ENCODE assay signal across 14 mouse cellular contexts in the genomic region with DNA sequence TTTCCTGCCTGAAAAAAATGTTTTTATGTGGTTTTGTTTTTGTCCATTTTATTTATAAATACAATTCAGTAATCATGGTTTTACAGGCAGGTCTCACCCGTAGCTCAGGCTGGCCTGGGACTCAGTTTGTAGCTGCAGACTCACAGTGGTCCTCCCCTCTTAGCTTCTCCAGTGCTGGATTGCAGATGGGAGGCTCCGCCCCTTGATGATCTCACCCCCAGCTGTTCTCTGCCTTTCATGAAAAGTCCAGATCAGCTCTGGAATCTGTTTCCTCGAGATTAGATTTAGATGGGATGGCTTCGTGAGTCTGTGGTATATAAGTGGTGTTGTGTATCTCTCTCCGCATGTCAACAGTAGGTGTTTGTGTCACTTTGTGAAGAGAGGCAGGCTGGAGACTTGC. TPM values are rescaled to one million over a fixed set of nuclear protein-coding genes. Genes with fewer than 3 reads are reported as not detected.
DNase-seq lines count a peak whose midpoint lies in the region; ATAC-seq and TF ChIP-seq lines count a peak whose summit lies in the region.
"Had no signal": no experiment of that assay in that cellular context is flagged by ENCODE, and none has a peak within 500 bp of the region (broad histone marks: within the 10 kb centered on the region; RNA-seq: fewer than 3 reads in every experiment).

No protein-coding gene starts in this region.

- no peaks in the 10 kb centered on the region for H3K4me1 ChIP-seq in intestine, embryonic 15.5 days (replicated peaks)
- H3K4me1 ChIP-seq in intestine, postnatal 0 days (replicated peaks; ENCODE audit: control insufficient read depth, insufficient read depth, low read length): no peaks in the 10 kb centered on the region
- peaks cover 5% of the 10 kb centered on the region; the same call in 1 of the 2 replicates for H3K4me1 ChIP-seq in embryonic facial prominence, embryonic 10.5 days

- H3K36me3 ChIP-seq in intestine, embryonic 15.5 days: no peaks in the 10 kb centered on the region
- peaks cover 26% of the 10 kb centered on the region for H3K36me3 ChIP-seq in intestine, postnatal 0 days (ENCODE audit: control insufficient read depth, insufficient read depth)
- no peaks in the 10 kb centered on the region for H3K36me3 ChIP-seq in embryonic facial prominence, embryonic 10.5 days (replicated peaks)
- H3K36me3 ChIP-seq: forebrain, embryonic 10.5 days; hindbrain, embryonic 12.5 days; midbrain, embryonic 13.5 days had no signal

- H3K4me2 ChIP-seq in intestine, embryonic 15.5 days (replicated peaks): no peak overlapping the region
- H3K4me2 ChIP-seq in intestine, postnatal 0 days (replicated peaks; ENCODE audit: low read depth): no peak overlapping the region
- H3K4me2 ChIP-seq: heart, embryonic 13.5 days; hindbrain, embryonic 12.5 days; midbrain, embryonic 13.5 days had no signal

- H3K9me3 ChIP-seq in intestine, embryonic 15.5 days: no peaks in the 10 kb centered on the region
- no peaks in the 10 kb centered on the region for H3K9me3 ChIP-seq in intestine, postnatal 0 days (ENCODE audit: control insufficient read depth)
- H3K9me3 ChIP-seq in embryonic facial prominence, embryonic 10.5 days: no peaks in the 10 kb centered on the region
- H3K9me3 ChIP-seq: forebrain, embryonic 10.5 days; heart, embryonic 13.5 days; hindbrain, embryonic 12.5 days; midbrain, embryonic 13.5 days had no signal

- no peak overlapping the region for H3K27ac ChIP-seq in intestine, embryonic 15.5 days
- H3K27ac ChIP-seq in intestine, postnatal 0 days (ENCODE audit: low read depth, low read length): no peak overlapping the region
- H3K27ac ChIP-seq in embryonic facial prominence, embryonic 10.5 days (replicated peaks): no peak overlapping the region
- H3K27ac ChIP-seq: forebrain, embryonic 10.5 days; heart, embryonic 13.5 days; hindbrain, embryonic 12.5 days; midbrain, embryonic 13.5 days had no signal

- TF ChIP-seq CTCF in intestine, postnatal 0 days (IDR thresholded peaks at IDR 0.05; ENCODE audit: low read depth): no peak

- 0 out of 2 replicates have a peak, but pooled peaks have one; percentile 47 for ATAC-seq in intestine, embryonic 15.5 days
- no peak for ATAC-seq in intestine, postnatal 0 days
- ATAC-seq: midbrain, embryonic 13.5 days had no signal

- H3K9ac ChIP-seq in intestine, embryonic 15.5 days: no peak overlapping the region
- H3K9ac ChIP-seq in intestine, postnatal 0 days (ENCODE audit: low read depth, low read length): no peak overlapping the region
- H3K9ac ChIP-seq: heart, embryonic 13.5 days; hindbrain, embryonic 12.5 days; midbrain, embryonic 13.5 days had no signal

- 51% methylated on average over 5 of the region's 5 CpGs for WGBS in intestine, embryonic 15.5 days
- WGBS in intestine, postnatal 0 days: 67% methylated on average over 5 of the region's 5 CpGs
- 63% methylated on average over 5 of the region's 5 CpGs for WGBS in embryonic facial prominence, embryonic 10.5 days

- peak; percentile 49 for DNase-seq in 3T3-L1 (ENCODE audit: low read depth, low spot score)
- DNase-seq in 416B (ENCODE audit: low read depth): peak; percentile 60
- peak; percentile 34 for DNase-seq in embryonic facial prominence, embryonic 10.5 days (ENCODE audit: low spot score)
- DNase-seq in adipocyte (ENCODE audit: low spot score): no peak
- no peak for DNase-seq in spleen, adult 18-20 months
- DNase-seq: kidney, adult 2 months; layer of hippocampus, adult 9-11 months; lung, adult 2 months had no signal

- no peaks in the 10 kb centered on the region for H3K27me3 ChIP-seq in intestine, embryonic 15.5 days (replicated peaks)
- H3K27me3 ChIP-seq in intestine, postnatal 0 days (replicated peaks; ENCODE audit: control insufficient read depth, insufficient read depth, low read length): no peaks in the 10 kb centered on the region
- no peaks in the 10 kb centered on the region for H3K27me3 ChIP-seq in embryonic facial prominence, embryonic 10.5 days (replicated peaks; ENCODE audit: low read depth, poor library complexity, severe bottlenecking)
- H3K27me3 ChIP-seq: heart, embryonic 13.5 days; hindbrain, embryonic 12.5 days; midbrain, embryonic 13.5 days had no signal

- no peak overlapping the region for H3K4me3 ChIP-seq in intestine, embryonic 15.5 days (replicated peaks)
- no peak overlapping the region for H3K4me3 ChIP-seq in intestine, postnatal 0 days (ENCODE audit: low read depth, low read length)
- no peak overlapping the region for H3K4me3 ChIP-seq in embryonic facial prominence, embryonic 10.5 days
- H3K4me3 ChIP-seq: forebrain, embryonic 10.5 days; heart, embryonic 13.5 days; hindbrain, embryonic 12.5 days; midbrain, embryonic 13.5 days had no signal

RNA-seq across cellular contexts. Expression of gene Exoc6, which starts 24.6 kb away (rescaled TPM):
- polyA plus RNA-seq in intestine, embryonic 15.5 days (2015; fragmentation: Nextera tagmentation; extraction: Ambion mirVana): 17.8 and 18.9 TPM in 2 replicates
- polyA plus RNA-seq in intestine, postnatal 0 days (2015; fragmentation: Nextera tagmentation; extraction: Ambion mirVana): 23.3 and 24.6 TPM in 2 replicates
- 7.5 and 8.5 TPM in 2 replicates for polyA plus RNA-seq in embryonic facial prominence, embryonic 10.5 days (2016; fragmentation: Nextera tagmentation; extraction: Ambion mirVana)

Comparison
In these comparisons a context has a peak if more than half of its experiments do, and no peak if none do; other contexts are left out.
1. DNase-seq: peak in 3T3-L1 (single experiment), 416B (single experiment) and embryonic facial prominence, embryonic 10.5 days (single experiment); none in adipocyte (single experiment) and spleen, adult 18-20 months (0 of 2).